Mouse (Mus musculus) forebrain, embryonic 13.5 days (tissue): ENCODE measurements around the gene Carhsp1. TPM values are rescaled to one million over a fixed set of nuclear protein-coding genes. Genes with fewer than 3 reads are reported as not detected.

Source experiments
- ATAC-seq: fragments of 200-750 bp; cut with Nextera tagmentation; 2 replicates; pipeline ENCODE4 v1.8.0; 2017
- H3K27ac ChIP-seq: fragments of 300-500 bp; sonication (generic); 2 replicates; pipeline ENCODE4 v1.5.1; 2015; ENCODE audit warnings: inconsistent platforms, mild to moderate bottlenecking, moderate library complexity
- H3K27me3 ChIP-seq: fragments of 300-500 bp; sonication (generic); 2 replicates; pipeline ENCODE4 v1.6.1; 2015; ENCODE audit warnings: mild to moderate bottlenecking, inconsistent platforms
- H3K36me3 ChIP-seq: fragments of 300-500 bp; sonication (generic); 2 replicates; pipeline ENCODE4 v1.6.1; 2015; ENCODE audit warnings: mild to moderate bottlenecking, inconsistent platforms; ENCODE audit not compliant: poor library complexity, severe bottlenecking
- H3K4me1 ChIP-seq: fragments of 300-500 bp; sonication (generic); 2 replicates; pipeline ENCODE4 v1.6.1; 2015; ENCODE audit warnings: inconsistent platforms
- H3K4me2 ChIP-seq: fragments of 300-500 bp; sonication (generic); 2 replicates; pipeline ENCODE4 v1.6.1; 2015; ENCODE audit warnings: inconsistent platforms, mild to moderate bottlenecking, moderate library complexity
- H3K4me3 ChIP-seq: fragments of 300-500 bp; sonication (generic); 2 replicates; pipeline ENCODE4 v1.5.1; 2015; ENCODE audit warnings: mild to moderate bottlenecking, inconsistent platforms
- H3K9ac ChIP-seq: fragments of 300-500 bp; sonication (generic); 2 replicates; pipeline ENCODE4 v1.6.1; 2015; ENCODE audit warnings: mild to moderate bottlenecking, inconsistent platforms
- H3K9me3 ChIP-seq: fragments of 300-500 bp; sonication (generic); replicated peaks from 2 replicates; pipeline ENCODE4 v1.6.1; 2016; ENCODE audit warnings: inconsistent platforms
- WGBS: fragments of 180-500 bp; shearing (Covaris S2); methylation state at CpG from one replicate; pipeline ENCODE4 v1.1.7; 2015; 5-methylcytosine and 5-hydroxymethylcytosine counted together
- polyA plus RNA-seq: library from polyadenylated mRNA; unstranded; fragments of >200 nt; fragmentation: Nextera tagmentation; extraction: Ambion mirVana; gene quantifications from 2 replicates; pipeline ENCODE4 v1.2.1, GENCODE M21; 2015

Carhsp1 gene
- polyA plus RNA-seq, 1 experiment from 2014 or later = 190 TPM

- ATAC-seq = no peak
- no peak overlapping the region for H3K4me2 ChIP-seq
- H3K27ac ChIP-seq = no peak overlapping the region
- H3K4me1 ChIP-seq = no peaks in the 10 kb centered on the region
- H3K36me3 ChIP-seq = peaks cover 86% of the 10 kb centered on the region
- H3K27me3 ChIP-seq = no peaks in the 10 kb centered on the region
- WGBS = 78% methylated on average over 4 of the region's 4 CpGs
- no peaks in the 10 kb centered on the region for H3K9me3 ChIP-seq
- no peak overlapping the region for H3K9ac ChIP-seq
- H3K4me3 ChIP-seq = no peak overlapping the region
Observed at GRCm38 (mm10) chr16:8658764-8659163, 13.2 kb downstream of the Carhsp1 start.

DNA sequence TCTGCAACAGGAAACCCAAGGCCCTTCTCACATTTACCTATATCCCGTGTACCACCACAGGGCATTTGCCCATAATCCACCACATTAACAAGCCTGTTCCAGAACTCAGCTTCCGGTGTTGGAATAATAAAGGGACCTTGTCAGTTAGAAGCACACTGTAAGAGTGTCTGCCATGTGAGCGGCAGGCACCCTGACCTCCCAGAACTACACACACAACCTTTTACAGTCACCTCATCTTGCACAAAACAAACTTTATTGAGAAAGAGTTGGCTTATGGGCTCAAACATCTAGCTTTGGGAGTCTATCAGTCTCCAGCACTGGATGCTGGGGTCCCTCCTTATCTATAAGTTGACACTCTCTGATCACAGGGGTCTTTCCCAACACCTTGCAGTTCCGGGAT lies 13.6 kb downstream of the Carhsp1 start:
- Histone ChIP-seq H3K4me1 (no peaks in the 10 kb centered on the region), H3K27ac (no peak overlapping the region), H3K4me2 (no peak overlapping the region), H3K9ac (no peak overlapping the region), H3K4me3 (no peak overlapping the region), H3K27me3 (no peaks in the 10 kb centered on the region), H3K9me3 (no peaks in the 10 kb centered on the region), H3K36me3 (peaks cover 86% of the 10 kb centered on the region)
- no peak for ATAC-seq
- WGBS = 80% methylated on average over 4 of the region's 4 CpGs

DNA sequence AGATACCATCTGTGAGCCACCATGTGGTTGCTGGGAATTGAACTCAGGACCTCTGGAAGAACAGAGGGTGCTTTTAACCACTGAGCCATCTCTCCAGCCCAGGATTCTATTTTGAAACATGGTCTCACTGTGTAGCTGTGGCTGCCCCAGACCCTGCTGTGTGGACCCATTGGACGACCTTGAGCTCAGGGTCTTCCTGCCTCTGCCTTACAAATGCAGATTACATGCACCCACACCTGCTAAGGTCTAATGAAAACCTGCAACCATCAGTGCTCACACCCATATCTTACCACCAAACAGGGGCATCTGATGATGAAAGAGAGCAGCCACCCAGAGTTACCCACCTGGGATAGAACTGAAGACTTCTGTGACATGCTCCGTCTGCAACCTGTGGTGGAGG lies 15.7 kb downstream of the Carhsp1 start:
- Histone ChIP-seq H3K4me1 (no peaks in the 10 kb centered on the region), H3K4me3 (no peak overlapping the region), H3K9me3 (no peaks in the 10 kb centered on the region), H3K27me3 (no peaks in the 10 kb centered on the region), H3K27ac (no peak overlapping the region), H3K9ac (no peak overlapping the region), H3K36me3 (peaks cover 84% of the 10 kb centered on the region), H3K4me2 (no peak overlapping the region)
- 89% methylated on average over 2 of the region's 2 CpGs for WGBS
- no peak for ATAC-seq

DNA sequence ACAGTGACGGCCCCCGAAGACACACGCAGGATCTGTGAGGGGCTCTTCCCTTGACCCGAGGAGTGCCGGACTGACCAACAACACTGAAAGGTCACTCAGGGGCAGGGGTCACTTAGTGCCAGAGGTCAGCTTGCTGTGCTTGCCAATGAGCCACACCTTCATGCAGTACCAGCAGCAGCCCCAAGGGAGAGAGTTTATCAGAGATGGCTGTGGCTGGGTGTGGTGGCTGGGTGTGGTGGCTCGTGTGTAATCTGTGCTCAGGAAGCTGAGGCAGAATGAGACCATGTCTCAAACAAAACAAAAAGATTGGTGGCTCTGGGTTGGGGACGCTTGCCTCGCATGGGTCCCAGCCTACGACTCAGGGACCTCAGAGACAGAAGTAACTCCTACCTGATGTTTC lies 16.4 kb downstream of the Carhsp1 start:
- no peaks in the 10 kb centered on the region for H3K9me3 ChIP-seq
- no peak for ATAC-seq
- no peak overlapping the region for H3K9ac ChIP-seq
- H3K27me3 ChIP-seq = no peaks in the 10 kb centered on the region
- no peak overlapping the region for H3K4me2 ChIP-seq
- no peak overlapping the region for H3K27ac ChIP-seq
- 93% methylated on average over 9 of the region's 9 CpGs for WGBS
- no peak overlapping the region for H3K4me3 ChIP-seq
- H3K36me3 ChIP-seq = peaks cover 85% of the 10 kb centered on the region
- H3K4me1 ChIP-seq = no peaks in the 10 kb centered on the region

GRCm38 (mm10) chr16:8655108-8655507 lies 16.8 kb downstream of the Carhsp1 start:
- Histone ChIP-seq H3K9me3 (no peaks in the 10 kb centered on the region), H3K9ac (no peak overlapping the region), H3K27me3 (no peaks in the 10 kb centered on the region), H3K36me3 (peaks cover 84% of the 10 kb centered on the region), H3K4me3 (no peak overlapping the region), H3K4me2 (no peak overlapping the region), H3K27ac (no peak overlapping the region), H3K4me1 (no peaks in the 10 kb centered on the region)
- WGBS = 89% methylated on average over 6 of the region's 6 CpGs
- no peak for ATAC-seq

GRCm38 (mm10) chr16:8650007-8650406 lies 21.9 kb downstream of the Carhsp1 start:
- no peaks in the 10 kb centered on the region for H3K4me1 ChIP-seq
- no peak overlapping the region for H3K9ac ChIP-seq
- ATAC-seq = no peak
- H3K27me3 ChIP-seq = no peaks in the 10 kb centered on the region
- H3K4me3 ChIP-seq = no peak overlapping the region
- no peak overlapping the region for H3K4me2 ChIP-seq
- no peaks in the 10 kb centered on the region for H3K9me3 ChIP-seq
- H3K27ac ChIP-seq = no peak overlapping the region
- H3K36me3 ChIP-seq = peaks cover 84% of the 10 kb centered on the region
- 100% methylated on average over 3 of the region's 3 CpGs for WGBS

DNA sequence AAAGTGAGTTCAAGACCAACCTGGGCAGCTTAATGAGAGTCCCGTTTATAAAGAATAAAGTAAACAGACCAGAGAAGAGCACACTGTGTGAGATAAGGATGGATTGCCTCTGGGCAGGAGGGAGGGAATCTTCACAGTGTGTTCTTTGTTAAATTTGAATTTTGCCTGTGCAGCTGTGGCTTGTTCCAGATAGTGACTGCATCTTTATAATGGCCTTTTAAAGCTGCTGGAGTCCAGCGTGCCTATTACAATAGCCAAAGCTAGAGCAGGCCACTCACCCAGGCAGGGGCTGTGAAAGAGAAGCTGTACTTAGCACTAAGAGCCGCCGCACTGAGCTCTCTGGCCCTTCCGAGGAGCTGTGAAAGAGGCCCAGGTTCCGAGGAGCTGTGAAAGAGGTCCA lies 26.4 kb downstream of the Carhsp1 start:
- Histone ChIP-seq H3K9ac (no peak overlapping the region), H3K27me3 (no peaks in the 10 kb centered on the region), H3K4me1 (no peaks in the 10 kb centered on the region), H3K36me3 (peaks cover 82% of the 10 kb centered on the region), H3K27ac (no peak overlapping the region), H3K9me3 (no peaks in the 10 kb centered on the region), H3K4me2 (no peak overlapping the region), H3K4me3 (no peak overlapping the region)
- ATAC-seq = no peak
- WGBS = 84% methylated on average over 6 of the region's 6 CpGs

DNA sequence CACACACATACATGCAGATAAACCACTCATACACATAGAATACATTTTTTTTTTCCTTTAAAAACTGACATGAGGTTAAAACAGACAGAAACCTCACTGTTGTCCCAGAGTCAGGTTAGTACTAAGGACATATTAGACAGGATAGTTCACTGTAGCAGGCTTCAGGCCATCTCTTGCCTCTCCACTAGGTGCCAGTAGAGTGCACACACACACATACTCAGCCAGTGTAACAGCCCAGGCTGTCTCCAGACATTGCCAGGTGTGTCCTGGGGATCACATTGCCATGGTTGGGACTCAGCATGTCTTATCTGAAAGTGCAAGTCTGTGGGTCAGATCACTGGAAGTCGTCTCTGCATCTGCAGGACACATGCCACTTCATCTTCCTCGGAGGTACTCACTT lies 28.1 kb downstream of the Carhsp1 start:
- Histone ChIP-seq H3K27me3 (no peaks in the 10 kb centered on the region), H3K4me2 (no peak overlapping the region), H3K9me3 (no peaks in the 10 kb centered on the region), H3K36me3 (peaks cover 66% of the 10 kb centered on the region), H3K4me3 (no peak overlapping the region), H3K27ac (no peak overlapping the region), H3K4me1 (peaks cover 5% of the 10 kb centered on the region), H3K9ac (no peak overlapping the region)
- WGBS = 73% methylated on average over 2 of the region's 2 CpGs
- ATAC-seq = peak; percentile 79

DNA sequence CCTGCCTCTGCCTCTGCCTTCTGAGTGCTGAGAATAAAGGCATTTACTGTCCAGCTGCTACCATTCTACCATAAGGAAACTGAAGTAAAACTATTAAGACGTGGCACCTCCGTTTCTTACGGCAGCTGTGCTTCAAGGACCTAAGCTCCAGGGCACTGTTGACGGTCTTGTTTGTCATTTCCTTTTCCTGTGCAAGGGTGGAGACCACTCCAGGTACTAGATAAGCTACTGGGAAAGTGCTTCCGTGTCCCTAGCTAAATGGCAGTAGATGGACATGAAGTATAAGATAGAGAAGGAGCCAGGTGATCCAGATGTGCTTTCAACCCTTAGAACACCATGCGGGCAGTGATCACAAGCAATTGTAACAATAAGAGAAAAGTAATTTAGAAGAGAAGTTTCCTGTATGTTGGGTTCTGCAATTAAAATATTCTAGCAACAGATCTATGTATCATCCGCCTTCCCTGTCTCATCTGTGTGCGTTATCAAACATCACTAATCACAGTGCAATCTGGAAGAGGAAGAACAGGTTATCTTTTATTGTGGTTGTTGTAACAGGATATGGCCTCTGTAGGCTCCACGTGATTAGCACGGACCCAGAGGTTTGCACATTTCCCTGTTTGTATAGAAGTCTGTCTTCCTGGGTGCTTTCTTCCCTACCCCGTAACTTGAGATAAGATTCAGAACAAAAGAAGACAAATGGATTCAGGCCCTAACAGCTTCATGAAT lies 32.3 kb downstream of the Carhsp1 start:
- 94% methylated on average over 11 of the region's 11 CpGs for WGBS
- no peak for ATAC-seq
- Histone ChIP-seq H3K9me3 (no peaks in the 10 kb centered on the region), H3K36me3 (peaks cover 38% of the 10 kb centered on the region), H3K27ac (no peak overlapping the region), H3K4me2 (no peak overlapping the region), H3K9ac (no peak overlapping the region), H3K4me1 (peaks cover 28% of the 10 kb centered on the region), H3K27me3 (no peaks in the 10 kb centered on the region), H3K4me3 (no peak overlapping the region)

- Histone ChIP-seq H3K36me3 (peaks cover 31% of the 10 kb centered on the region), H3K4me1 (peaks cover 28% of the 10 kb centered on the region), H3K27ac (no peak overlapping the region; the same call in 1 of the 2 replicates), H3K9me3 (no peaks in the 10 kb centered on the region), H3K27me3 (no peaks in the 10 kb centered on the region), H3K4me2 (peak overlapping the region; percentile 94), H3K9ac (peak overlapping the region; percentile 84), H3K4me3 (peak overlapping the region; percentile 62)
- no peak for ATAC-seq
- 47% methylated on average over 7 of the region's 7 CpGs for WGBS
Observed at GRCm38 (mm10) chr16:8638131-8638530, 33.8 kb downstream of the Carhsp1 start.

- WGBS = under 1% methylated on average over 59 of the region's 59 CpGs
- Histone ChIP-seq H3K36me3 (peaks cover 30% of the 10 kb centered on the region), H3K4me2 (peak within 1 kb of the TSS; percentile 94), H3K27ac (peak within 1 kb of the TSS; percentile 70), H3K4me3 (peak within 1 kb of the TSS; percentile 62), H3K9ac (peak within 1 kb of the TSS; percentile 84), H3K27me3 (no peaks in the 10 kb centered on the region), H3K9me3 (no peaks in the 10 kb centered on the region), H3K4me1 (peaks cover 28% of the 10 kb centered on the region)
- peak; percentile 94 for ATAC-seq
Observed at GRCm38 (mm10) chr16:8637217-8638051, 34.5 kb downstream of the Carhsp1 start, which contains the start of the genes Pmm2 and Tmem186. Pmm2 (plus strand) TSS chr16:8637674. Tmem186 (minus strand) TSS chr16:8637712.

DNA sequence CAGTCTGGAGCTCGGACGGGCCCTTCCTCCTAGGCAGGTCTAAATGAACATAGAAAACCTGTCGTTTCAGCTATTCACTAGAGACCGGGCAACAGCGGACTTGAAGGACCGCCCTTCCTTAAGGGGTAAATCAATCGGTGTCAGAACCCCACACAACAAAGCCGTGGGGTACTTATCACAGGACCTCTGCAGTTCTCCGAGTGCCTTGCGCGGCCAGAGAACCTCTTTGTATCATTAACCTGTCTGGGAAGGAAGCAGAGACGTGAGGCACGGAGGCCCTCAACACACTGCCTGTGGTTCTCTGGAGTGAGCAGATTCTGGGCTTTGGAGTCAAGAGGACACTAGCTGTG lies 35.1 kb downstream of the Carhsp1 start:
- peak overlapping the region; percentile 94 for H3K4me2 ChIP-seq
- peak overlapping the region; percentile 70 for H3K27ac ChIP-seq
- H3K4me1 ChIP-seq = peaks cover 28% of the 10 kb centered on the region
- H3K9me3 ChIP-seq = no peaks in the 10 kb centered on the region
- peak overlapping the region; percentile 84 for H3K9ac ChIP-seq
- H3K36me3 ChIP-seq = peaks cover 35% of the 10 kb centered on the region
- H3K4me3 ChIP-seq = peak overlapping the region; percentile 62
- WGBS = under 1% methylated on average over 13 of the region's 13 CpGs
- ATAC-seq = no peak; the same call in none of the 2 replicates
- H3K27me3 ChIP-seq = no peaks in the 10 kb centered on the region
